Mouse (Mus musculus) adrenal gland, adult 18-20 months (tissue): ENCODE measurements around the gene Lcp1. TPM values are rescaled to one million over a fixed set of nuclear protein-coding genes. Genes with fewer than 3 reads are reported as not detected.
"Not testable (repeated sequence)": the region's sequence is repeated elsewhere in the genome, so short reads cannot be mapped to it uniquely, and the experiment has no call there.

Experiments used
- DNase-seq, 2 experiments: peaks; one replicate each; pipeline ENCODE4 v3.0.0; 2021 to 2022; ENCODE audit warnings: low spot score in 2 of 2
- long read RNA-seq, 2 experiments: library from polyadenylated mRNA; stranded (forward); transcript quantifications; one replicate each; pipeline ENCODE4 v2.0.0; 2021
- total RNA-seq, 2 experiments: library from RNA; stranded (reverse); gene quantifications; 1 replicate in 1 of 2; 2 replicates in 1 of 2; pipeline ENCODE4 v1.2.3; 2021

The Lcp1 gene
- 10 to 100 TPM; 14.8 to 26.2 TPM for total RNA-seq
- long read RNA-seq, experiment 1, partial matches to known transcripts: 9 of 10 reads
- long read RNA-seq, experiment 1, other reads (novel, unspliced or antisense): 1 of 10 reads
- long read RNA-seq, experiment 2, partial matches to known transcripts: 23 of 24 reads
- long read RNA-seq, experiment 2, other reads (novel, unspliced or antisense): 1 of 24 reads

DNA sequence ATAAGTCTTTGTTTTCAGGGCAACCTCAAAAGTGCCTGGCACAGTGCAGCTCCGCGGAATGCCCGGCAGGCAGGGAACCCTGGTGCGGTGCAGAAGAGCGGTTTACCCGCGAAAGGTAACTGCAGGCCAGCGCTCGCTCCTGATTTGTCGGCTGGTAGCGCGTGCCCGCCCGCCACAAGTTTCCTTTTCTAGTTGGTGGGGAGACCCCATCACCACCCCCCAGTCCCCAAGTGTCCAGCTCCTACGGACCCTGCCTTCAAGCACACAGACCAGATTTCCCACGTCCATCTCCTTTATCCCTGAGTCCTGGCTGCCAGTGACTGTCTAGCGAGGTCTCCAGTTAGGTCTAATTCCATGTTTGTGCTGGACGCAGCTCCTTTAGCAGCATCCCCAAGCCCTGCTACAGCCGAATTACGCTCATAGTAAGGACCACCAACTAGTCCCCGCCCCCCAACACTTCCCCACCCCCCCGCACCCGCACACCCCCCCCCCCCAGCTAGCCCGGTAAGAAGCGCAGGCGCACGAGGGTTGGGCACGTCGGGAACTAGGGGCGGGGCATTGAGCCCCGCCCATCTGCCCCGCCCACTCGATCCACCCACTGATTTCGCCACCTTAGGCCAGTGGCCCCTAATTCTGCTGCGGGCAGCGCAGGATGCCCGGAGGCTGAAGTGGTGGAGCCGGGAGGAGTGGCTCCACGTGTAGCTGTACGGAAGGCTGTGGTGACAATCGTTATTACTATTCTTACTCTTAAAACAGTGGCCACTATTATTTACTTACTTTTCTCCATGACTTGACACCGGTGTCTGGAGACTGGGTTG, at the start of gene Lcp1, which contains the start of gene Lrrc63:
Lcp1 (plus strand) TSS at position 601 of the 818 bp plus-strand sequence.
Lrrc63 (minus strand) TSS at position 381 of the 818 bp plus-strand sequence.
- DNase-seq: peak; percentile 65 to 75

DNA sequence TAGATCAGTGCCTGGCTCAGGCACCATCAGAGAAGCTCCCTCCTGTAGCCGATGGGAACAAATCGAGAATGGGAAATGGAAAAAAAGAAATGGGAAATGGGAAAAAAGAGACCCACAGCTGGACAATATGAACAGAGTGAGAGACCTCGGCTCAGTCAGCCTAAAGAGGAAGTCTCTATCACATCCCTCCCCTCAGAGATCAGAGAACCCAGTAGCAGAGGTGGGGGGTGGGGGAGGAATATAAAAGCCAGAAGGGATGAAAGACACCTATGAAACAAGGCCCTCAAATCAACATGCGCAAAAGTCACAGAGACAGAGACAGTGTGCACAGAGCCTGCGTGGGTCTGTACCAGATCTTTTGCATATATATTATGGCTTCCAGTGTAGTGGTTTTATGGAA, 27.9 kb upstream of the Lcp1 start:
- no peak for DNase-seq

DNA sequence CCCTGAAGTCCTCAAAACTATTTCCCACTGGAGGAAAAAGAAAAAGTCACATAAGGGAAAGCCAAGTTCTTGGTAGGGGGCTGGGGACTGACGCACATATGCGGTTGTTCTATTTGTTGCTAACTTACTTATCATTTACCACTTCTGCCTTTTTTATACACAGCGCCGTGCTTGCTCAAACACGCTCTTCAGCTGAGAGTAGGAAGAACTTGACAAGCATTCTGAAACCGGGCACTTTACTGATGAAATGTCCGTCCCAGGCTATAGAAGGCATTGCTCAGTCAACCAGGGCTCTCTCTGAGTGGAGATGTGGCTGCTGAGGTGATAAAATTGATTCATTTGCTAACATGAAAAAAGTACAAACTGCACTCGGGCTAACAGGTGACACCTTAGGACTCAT, 9.2 kb upstream of the Lcp1 start:
- DNase-seq: no peak

DNA sequence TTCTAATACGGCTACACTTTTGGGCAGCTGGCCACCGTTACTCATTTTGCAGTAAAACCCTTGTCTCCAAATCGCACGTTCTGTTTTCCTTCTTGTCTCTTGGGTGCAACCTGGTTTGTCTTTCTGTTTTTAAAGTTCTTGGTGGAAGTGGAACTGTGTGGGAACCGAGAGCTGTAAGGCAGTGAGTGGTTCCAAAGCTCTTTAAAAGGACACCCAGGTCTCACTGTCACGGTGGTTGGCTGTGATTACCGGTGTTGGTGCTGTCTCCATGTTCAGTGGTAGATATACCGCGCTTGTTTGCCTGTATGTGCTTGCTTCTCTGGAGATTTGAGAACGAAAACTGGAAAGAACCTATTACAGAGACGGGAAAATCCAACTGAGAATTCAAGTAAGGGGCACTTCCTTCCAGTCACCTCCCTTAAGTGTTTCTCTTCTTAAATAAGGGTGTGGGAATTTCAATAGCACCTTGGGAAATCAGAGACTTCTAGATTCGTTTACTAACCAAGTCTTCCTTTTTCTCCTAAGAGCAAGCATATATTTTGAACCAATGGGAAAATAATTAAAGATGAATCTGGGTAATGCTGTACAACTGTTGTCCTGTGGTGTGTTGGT, 529 bp downstream of the Lcp1 start:
- DNase-seq: no peak

DNA sequence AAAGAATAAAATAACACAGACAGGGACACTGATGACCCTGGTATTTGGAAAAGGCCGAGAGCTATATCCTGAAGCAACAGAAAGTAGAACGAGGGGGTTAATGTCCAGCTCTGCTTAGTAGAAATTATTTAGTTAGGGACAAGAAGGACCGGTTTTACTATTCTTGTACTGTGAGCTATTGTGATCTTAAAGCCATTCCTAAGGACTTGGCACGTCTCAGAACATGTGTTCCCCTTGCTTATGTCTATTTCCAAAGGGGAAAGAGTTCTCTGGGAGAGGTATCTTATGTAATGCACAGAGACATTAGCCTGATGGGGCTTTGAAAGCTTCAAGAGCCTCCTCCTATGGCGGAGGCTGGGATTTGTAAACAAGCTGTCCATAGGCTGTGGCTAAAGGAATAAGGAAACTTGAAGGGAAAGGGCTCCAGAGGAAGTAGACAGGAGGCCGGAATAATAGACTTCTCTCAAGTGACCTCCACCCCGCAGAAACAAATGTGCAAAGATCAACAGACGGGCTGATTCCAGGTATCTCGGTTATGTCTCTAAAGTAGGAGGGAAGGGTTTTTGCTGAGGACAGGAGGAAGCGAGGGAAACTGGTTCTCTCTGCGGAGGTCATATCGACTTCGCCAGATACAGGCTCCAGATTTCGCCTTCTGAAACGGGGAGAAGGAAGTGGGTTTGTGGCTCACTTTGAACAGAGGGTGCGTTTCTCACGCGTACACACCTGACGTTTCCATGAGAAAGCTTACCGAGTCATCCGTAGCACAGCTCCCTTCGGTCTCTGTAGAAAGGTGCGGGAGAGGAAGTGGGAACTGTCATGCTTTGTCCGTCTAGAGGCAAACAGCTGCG, 5.4 kb downstream of the Lcp1 start:
- no peak for DNase-seq

DNA sequence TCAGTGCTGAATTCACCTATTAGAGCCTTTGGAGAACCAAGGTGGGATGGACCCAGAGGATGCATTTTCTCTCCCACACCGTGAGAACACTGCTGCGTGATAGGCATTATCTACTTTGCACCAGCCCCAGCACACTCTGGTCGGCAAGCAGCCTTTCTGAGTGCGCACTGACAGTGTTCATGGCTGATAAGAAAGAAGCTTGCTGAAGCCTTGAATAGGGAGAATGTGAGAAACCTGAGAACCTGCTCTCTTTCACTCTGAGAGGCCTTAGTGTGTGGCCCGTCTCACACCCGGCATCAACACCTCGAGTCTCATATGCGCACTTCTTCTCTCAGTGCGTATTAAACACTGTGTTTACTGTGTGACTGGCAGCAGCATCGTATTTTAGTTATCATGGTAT, 7.6 kb downstream of the Lcp1 start:
- no peak for DNase-seq

DNA sequence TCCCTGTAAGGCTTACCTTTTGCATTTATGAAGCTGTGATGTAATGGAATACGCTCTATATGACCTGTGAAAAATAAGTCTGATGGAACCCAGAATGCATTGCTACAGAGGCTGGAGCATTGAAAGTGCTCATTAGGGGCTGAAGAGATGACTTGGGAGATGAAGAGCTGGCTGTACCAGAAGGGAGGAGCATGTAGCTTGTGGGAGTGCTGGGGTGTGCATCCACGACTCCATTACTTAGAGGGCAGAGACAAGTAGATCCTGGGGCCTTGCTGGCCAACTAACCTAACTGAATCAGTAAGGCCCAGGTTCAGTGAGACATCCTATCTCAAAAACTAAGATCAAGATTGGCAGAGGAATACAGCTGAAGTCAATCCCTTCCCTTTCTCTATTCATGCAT, 8.3 kb downstream of the Lcp1 start:
- DNase-seq: no peak

DNA sequence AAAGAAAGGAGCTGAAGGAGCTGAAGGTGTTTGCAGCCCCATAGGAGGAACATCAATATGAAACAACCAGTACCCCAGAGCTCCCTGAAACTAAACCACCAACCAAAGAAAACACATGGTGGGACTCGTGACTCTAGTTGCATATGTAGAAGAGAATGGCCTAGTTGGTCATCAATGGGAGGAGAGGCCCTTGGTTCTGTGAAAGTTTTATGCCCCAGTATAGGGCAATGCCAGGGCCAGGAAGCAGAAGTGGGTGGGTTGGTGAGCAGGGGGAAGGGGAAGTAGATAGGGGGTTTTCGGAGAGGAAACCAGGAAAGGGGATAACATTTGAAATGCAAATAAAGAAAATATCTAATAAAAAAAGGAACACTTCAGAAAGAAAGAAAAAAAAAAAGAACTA, 16.8 kb downstream of the Lcp1 start:
- DNase-seq: not testable (repeated sequence)

DNA sequence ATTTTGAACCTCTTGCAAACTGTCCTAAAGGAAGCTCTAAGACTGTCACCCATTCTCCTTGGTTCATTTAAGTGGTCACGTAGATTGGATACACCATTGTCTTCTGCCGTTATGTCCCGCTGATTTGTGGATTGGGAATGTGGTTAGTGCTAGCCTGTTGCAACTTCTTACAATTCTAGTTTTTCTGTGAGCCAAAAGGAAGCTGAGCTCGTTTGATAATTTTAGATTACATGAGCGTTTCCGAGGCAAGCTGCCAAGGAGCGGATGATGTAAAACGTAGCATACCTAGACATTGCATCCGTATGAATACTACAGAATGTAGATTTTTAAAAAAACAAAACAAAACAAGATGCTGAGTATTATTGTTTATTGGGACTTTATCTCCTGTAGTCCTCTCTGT, 17.3 kb downstream of the Lcp1 start:
- no peak for DNase-seq

DNA sequence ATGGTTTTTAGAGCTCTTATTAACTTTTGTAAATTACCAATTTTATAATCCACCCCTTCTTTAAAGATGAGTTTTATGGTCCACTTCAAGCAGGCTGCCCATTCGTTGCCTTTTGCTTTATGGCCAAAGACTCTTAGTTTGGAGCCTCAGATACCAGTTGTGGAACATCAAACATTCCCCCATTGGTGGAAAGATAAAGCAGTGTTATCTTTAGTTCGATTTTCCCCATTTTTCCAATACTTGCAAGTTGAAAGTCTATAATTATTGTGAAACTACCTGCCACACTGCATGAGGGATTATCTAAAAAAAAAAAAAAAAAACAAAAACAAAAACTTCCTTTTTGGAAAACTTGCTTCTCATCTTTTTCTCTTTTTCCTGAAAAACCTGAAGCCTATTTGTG, 19.8 kb downstream of the Lcp1 start:
- no peak for DNase-seq

DNA sequence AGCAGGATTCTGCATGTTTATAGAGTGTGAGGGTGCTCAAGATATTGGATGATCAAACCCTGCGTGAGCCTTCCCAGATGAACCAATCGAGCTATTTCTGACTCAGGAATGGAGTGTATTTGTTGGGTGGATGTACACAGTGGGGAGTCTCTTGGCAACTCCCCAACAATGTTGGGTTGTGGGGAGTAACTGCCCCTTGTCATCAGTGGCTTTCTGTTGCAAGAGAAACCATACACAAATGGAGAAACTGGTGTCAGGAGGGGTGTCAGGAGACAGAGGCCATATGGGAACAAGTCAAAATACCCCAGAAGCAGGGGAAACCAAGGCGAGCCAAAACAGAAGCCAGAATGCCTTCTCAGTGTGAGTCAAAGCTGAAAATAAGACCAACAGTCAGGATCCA, 20.2 kb downstream of the Lcp1 start:
- no peak for DNase-seq

DNA sequence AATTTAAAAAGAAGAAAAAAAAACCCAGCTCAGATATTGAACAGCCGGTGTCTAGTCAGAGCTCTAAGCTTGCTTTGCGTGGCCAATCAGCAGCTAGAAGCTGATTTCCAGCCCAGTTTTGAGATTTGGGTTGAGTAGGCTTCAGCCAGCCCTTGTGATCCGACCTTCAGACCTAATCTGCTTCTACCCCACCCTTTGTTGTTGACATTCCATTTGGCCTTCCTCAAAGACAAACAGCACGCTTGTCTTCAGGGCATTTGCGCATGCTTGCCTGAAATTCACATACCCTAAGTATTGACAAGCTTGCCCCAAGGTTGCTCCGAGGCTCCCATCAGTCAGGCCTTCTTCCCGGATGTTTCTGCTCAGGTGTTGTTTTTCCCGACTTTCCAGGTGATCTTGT, 23.6 kb downstream of the Lcp1 start:
- DNase-seq: no peak

DNA sequence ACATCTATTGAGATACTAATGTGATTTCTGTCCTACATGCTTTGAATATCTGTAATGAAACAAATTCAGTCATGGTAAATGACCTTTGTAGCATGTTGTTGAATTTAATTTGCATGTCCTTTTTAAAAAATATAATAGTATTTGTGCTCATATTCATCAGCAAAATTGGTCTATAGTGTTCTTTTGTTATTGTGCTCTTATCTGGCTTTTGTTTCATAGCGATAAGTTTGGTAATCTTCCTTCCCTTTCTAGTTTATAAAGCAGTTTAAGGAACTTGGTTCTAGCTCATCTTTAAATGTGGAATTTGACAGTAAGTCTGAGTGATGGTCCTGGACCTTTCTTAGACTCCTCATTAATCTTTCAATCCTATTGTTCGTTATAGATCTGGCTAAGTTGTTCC, 28.5 kb downstream of the Lcp1 start:
- DNase-seq: no peak

DNA sequence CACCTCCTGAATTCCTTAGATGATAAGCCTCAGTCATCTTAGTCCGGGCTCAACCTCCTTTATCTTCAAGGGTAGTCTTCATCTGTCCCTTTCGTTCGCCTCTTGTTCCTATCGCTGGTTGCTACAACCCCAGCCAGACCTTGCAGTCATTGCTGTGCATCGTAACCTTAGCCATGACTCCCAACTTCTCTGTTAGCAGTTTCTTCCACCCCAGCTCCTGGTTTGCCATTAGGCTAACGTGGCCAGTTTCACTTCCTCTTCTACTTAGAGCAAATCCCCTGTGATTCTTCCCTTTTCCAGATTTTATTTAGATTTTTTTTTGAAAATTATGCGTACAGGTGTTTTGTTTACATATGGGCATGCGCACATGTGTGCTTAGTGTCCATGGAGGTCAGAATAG, 33.0 kb downstream of the Lcp1 start:
- DNase-seq: no peak

DNA sequence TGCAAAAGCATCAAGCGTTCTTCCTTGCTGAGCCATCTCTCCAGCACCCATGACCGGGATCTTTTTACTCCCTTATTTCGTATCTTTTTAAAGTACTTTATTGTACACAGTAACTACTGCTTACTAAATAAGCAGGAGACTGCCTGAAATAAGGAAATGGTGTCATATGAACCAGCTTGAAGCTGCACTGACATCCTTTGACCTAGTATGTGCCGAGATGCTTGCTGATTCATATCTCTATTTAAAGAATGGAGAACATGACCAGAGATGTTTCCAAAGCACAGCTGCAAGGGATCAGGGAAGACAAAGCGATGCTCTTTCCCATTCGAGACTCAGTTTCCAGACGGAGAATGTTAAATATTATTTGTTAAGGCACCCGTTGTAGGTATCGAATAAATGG, 33.4 kb downstream of the Lcp1 start:
- DNase-seq: no peak

DNA sequence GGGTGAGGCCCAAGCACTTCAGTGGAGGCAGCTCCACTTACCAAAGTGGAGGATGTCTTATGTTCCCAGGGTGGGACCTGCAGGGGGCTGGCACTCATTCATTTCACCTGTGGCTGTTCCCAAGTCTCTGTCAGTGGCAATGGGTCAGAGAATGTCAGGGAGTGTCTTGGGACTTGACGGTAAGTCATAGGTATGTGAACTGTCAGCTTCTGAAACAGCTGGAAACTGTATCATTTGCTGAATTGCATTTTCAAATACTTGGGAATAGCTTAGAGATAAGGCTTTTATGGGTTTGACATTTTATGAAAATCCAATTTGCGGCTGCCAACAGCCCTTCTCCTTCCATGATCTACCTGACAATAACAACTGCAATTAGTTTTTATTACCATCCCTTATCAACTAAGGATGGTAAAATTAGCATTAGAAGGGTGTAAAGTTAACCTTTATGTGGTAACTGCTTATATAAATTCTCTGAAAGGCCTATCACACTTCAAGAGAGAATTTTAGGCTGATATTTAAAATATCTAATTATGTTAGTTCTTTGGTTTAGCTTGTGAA, 34.8 kb downstream of the Lcp1 start:
- no peak for DNase-seq

DNA sequence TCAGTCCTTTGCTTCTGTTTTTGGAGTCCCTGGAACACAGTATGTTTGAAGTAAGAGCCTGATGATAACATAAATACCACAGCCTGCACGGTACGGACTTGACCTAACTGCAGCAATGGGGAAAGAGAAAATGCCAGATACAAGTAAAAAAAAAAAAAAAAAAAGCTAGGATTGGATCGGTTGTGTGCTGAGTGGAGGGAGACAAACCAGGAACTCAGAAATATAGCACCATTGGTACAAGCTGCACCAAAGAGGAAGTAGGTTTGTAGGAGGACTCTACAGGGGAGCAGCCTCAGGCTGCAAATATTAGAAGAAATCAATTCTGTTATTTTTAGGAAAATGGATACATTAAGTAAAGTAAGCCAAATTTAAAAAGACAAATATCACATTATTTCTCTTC, 37.6 kb downstream of the Lcp1 start:
- no peak for DNase-seq

DNA sequence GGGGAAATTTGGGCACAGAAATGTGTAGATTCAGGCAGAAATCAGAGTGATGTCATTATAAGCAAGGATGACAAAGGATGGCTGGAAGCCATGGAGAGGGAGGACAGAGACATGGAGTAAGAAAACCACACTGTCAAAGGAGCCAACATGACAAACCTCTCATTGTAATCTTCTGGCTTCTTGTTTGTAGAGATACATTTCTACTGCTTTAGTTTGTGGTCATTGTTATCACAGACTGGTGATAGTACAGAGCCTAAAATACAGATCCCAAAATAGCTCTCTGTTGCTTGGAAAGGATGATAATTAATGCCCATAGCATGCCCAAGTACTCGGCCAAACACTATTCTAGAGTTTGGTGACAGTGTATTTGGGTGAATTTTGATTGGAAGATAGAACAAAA, 39.6 kb downstream of the Lcp1 start:
- no peak for DNase-seq

DNA sequence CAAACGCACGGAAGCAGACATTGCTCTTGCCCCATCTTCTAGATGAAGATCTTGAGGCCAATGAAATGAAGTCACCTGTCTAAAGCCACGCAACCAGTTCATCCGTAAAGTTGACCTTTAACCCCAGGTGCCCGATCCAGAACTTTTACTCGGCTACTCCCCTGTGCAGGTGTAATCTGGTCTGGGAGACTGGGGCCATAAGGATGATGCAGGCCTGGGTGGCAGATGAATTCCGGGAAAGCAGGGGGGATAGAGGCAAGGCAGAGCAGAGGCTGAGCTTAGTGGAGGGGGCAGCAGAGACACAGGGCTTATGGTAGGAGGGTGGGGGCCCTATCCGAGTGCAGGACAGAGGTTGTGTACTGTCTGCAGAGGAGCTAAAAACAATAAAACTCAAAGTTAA, 43.4 kb downstream of the Lcp1 start:
- DNase-seq: no peak

DNA sequence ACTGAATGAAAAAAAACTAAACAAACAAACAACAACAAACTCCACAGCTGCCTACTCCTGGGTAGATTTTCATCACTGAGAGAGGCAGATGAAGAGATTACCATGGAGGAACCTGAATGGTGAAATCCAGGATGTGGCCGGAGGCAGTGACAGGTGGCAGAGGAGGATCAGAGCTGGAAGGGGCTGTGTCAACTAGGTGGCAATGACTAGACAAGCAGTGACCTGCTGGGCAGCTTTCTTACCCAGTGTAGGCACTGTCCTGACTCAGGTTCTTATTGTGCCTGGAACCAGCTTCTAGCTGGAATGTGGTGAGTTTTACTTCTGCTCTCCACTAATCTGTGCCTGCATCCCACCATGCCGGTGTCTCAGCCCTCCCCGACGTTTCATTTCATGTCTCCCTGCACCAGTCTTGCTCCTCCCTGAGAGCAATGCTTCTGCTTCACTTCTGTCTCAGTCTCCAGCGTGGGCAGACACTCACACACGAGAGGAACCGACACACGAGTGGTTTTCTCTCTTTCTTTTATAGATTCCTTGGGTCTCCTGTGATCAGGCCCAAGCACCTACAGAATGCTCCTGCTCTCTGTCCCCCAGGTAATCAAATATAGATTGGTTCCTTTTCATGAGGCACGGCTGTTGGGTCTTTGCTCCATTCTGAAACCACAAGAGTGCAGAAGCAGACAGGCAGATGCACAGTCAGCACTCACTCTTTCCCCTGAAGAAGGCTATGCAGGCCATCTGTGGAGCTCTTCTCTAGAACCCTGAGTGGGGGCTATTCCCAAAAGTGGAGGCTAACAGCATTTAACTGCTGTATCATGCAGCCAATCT, 44.0 kb downstream of the Lcp1 start:
- no peak for DNase-seq
